Mouse (Mus musculus): ENCODE measurements around the gene Zeb2.

Gene Zeb2

GRCm38 (mm10) chr2:44977556-44977955, 139.6 kb downstream of the Zeb2 start:
- no peak for DNase-seq

DNA sequence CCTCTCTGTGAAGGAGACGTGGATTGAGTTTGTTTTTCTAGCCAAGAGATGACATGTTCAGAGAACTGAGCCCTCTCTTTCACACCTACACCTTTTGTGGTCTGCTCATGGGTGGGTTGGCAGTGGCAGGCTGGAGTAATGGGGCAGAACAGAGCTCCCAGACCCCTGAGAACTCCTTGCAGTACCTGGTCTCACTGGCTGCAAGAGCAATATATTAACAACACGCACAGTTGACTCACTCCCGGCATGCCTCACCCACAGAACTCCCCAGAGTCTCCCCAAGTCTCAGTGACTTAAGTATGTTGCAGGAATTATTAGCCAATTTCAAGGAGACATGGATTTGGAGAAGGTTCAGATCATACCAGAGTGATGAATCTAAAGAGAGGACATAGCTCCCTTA, 140.1 kb downstream of the Zeb2 start:
- no peak for DNase-seq

GRCm38 (mm10) chr2:44976484-44976883, 140.7 kb downstream of the Zeb2 start:
- no peak for DNase-seq

DNA sequence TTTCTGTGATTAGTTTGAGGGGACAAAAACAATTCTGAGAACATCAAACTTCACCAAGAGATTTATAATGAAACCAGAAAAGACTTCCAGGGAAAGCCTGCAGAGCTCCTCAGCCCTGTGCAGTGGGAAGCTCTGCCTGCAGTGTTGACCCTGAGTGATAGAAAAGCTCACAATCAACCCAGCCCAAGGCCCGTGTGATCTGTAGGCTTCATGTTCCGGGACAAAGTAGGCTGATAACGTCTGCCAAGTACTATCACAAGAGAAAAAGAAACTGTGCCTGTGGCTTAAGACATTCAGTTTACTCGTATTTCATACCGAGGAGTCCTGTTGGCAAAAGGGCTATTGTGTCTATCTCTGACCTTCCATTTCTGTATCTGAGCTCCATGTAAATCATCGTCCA, 143.4 kb downstream of the Zeb2 start:
- DNase-seq, result no peak

DNA sequence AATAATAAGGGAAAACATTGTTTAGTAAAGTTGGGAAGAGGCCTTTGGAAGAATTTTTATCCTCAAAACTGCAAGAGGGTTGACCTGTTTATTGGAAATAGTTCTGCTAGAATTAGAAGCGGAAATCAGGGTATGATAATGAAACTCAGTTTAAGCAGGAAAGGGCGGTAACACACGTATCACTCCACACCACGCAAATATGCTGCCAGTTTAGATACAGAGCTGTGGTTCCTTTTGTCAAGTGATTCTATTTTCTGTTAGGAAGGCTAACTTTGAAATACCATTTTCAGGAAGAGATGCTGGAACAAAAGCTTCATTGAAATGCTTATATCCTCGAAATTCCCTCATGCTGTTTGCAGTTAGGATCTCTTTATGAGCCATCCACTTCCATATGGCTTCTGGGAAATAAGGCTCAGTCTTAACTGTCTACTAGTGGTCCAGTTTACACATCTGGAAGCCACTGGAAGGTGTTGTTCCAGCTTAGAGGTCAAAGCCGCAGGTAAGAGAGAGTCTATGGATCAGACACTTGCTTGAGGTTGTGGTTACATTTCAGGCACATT, 147.0 kb downstream of the Zeb2 start:
- DNase-seq, result no peak

DNA sequence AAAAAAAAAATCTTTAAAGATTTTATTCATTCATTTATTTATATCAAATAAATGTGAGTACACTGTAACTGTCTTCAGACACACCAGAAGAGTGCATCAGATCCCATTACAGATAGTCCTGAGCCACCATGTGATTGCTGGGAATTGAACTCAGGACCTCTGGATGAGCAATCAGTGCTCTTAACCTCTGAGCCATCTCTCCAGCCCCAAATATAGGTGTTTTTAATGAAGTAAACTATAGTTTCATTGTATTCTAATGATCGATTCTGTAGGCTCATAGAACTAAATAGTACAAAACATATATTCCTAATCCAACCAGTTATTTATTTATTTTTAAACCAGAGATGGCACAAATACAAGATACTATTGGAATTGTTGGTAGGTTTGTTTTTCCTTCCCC, 147.6 kb downstream of the Zeb2 start:
- DNase-seq, result no peak

- no peak for DNase-seq
Measured at GRCm38 (mm10) chr2:44969226-44969625, 148.0 kb downstream of the Zeb2 start.

DNA sequence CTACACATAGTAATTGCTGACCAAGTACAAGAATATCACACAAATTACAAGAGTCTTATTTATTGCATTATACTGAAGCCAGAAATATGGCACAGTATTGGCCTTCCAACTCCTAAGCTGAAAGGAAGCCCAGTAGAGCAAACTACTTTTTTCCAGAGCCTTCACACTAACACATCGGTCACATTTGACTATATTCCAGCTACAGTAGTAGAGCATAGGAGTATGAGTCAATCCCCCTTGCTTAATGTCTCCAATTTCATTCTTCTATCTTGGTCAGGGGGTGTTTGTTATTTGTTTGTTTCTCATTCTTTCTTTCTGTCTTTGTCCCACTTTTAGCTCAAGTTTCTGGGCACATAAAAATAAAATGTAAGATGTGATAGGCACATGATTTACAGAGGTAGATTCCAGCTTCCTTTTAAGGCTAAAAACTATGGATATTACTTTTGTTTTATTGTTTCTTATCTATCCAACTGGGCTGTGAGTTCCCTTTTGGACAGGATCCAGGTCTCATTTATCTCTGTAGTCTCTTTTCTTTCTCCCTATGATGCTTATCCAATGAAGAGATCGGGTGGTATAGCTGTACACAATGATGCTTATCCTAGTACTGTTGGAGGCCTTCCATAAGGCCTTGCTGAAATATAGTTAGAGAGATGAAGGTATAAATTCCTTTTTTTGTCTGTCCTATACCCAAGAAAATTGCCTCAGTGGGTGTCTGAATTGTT, 151.2 kb downstream of the Zeb2 start:
- DNase-seq, result no peak

DNA sequence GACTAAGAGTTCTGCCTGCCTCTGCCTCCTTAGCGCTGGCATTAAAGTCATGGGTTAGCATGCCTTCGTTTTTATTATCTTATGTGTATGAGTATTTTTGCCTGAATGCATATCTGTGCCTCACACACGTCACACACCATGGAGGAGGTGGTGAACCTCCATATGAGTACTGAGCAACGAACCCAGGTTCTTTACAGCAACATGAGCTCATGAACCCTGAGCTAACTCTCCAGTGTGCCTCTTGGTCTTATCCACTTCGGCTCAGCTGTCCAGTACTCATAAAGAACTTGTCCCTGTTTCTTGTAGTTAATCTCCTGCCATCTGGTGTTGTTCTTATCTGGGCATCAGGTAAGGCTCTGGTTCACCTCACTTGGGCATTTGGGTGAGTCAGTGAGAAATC, 154.6 kb downstream of the Zeb2 start:
- no peak for DNase-seq

DNA sequence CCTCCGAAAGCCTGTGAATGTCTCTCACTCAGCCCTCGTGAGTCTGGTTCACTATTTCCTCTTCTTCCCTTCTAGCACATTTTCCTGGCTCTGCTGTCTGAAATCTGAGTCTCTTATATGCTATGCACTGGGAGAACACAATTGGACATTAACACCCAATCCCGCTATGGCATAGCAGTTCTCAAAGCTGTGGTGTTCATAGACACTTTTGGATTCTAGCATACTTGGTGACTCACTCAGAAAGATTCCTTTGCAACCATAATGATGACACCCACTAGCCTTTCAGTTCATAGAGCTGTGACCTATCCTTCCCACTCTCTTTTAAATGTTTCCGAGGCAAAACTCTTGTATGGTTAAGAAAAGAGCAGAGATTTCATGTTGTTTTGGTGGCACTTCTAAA, 156.0 kb downstream of the Zeb2 start:
- no peak for DNase-seq

DNA sequence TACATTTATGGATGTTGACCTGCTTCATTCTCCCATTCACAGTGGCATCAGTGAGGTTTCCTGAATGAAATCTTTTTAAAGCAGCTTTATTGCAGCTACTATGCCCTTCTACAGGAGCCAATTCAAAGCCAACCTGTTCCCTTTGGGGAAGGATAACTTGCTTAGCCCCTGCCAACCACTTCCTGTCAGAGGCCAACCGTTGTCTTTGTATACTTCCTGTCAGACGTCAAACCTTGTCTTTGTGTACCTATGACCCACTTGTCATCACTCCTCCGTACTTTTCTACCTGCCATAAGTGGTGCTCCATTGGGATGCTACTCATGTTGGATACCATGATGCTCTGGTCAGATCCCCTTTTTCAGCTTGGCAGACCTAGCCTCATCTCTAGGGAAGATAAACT, 156.6 kb downstream of the Zeb2 start:
- DNase-seq, result no peak

DNA sequence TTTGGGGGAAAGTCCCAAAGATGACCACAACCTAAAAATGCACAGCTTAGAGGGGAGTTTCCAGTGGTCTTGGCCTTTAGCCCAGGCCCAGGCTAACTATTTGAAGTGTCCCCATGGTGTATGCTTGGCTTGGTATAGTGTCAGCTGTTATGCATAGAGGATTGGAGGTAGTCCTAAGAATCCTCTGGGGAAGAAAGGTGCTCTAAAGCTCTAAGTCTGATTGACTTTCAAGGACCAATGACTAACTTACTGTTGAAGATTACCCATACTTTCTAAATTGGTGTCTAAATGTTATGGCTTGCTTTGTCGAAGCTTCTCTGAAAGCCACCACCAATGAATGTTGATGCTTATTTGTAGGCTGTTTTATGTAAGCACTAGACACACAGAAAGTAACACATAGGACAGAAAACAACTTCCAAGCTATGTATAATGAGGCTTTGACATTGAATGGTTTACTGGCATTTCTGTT, 159.8 kb downstream of the Zeb2 start:
- no peak for DNase-seq

DNA sequence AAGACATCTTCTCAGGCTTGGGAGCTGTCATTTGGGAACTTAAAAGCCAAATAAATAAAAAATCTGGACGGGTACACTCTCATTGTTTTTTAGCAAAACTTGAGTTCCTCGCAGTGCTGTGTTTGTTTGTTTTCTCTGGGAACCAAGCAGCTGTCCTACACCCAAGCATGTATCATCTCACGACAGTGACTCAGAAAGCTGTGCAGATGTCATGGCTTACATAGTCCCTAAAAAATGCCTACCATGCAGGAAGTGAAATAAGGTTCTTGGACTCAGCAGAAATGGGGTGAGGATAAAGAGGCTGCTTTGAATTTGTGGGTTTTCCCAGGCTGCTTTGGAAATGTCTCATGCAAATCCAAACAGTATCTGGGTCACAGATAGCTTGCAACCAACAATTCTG, 161.0 kb downstream of the Zeb2 start:
- DNase-seq, result no peak

- no peak for DNase-seq
Measured at GRCm38 (mm10) chr2:44955506-44955905, 161.7 kb downstream of the Zeb2 start.

DNA sequence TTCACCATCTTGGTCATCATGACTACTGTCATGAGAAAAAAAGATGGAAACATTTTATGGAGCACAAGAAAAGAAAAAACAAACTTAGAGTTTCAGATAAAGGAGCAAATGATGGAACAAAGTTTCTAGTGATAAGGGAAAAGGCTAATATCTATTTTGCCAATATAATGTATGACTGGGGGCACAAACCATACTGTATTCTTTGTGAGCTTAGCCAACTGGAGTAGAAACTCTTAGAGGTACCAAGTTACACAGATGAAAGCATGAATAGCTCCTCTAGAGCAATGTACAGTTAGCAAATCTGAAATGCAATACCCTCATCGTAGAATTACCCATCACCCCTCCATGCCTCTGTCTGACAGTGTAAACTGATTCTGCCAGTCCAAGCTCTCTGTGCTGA, 163.0 kb downstream of the Zeb2 start:
- DNase-seq, result no peak

DNA sequence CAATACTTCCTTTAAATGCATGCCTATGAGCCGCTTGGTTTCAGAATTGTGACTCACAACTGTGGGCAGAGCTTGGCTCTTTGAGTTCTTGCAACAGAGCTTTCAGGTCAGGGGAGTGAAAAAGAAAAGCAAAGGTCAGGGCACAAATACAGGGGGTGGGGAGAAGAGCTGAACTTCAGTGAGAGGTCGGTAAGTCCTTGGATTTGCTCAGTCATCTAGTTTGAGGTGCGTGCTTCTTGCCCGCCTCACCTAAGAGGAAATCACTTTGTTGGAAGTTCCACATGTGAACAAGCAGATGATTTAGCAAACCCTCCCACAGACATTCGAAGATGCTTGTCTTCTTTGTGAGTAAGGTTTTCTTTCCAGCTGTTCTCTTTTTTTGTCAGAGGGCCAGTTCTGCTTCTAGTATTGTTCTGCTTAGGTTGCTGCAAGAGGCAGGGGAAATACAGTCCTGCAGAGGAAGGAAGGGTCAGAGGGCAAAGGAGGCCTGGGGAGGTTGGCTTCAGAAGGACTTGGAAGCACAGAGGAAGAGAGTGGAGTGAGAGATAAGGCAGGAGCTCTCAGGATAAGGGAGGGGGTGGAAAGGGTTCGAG, 164.3 kb downstream of the Zeb2 start:
- DNase-seq, result no peak

DNA sequence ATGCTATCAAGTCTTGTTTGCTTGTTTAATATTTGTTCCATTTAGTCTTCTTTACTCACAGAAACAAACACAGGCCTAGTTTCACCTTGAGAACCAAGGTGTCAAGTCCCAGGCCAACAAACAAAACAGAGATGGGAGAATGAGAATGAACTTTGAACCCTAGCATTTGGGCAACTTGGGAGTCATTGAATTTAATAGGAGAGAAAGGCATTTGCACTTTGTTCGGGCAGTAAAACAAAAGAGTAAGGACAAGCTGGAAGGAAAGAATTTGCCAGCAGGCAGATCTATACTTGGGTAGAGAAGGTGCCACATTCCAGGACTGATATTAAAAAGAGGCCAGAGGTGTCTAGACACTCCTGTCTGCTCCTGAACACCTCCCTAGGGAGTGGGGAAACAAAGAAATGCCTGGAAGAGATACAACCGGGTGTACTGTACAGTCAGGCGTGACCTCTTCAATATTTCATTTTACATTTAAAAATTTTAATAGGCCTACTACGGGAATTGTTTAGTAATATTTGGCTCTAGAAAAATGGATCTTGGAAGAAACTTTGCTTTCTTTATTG, 165.5 kb downstream of the Zeb2 start:
- DNase-seq, result no peak

- DNase-seq, result no peak
Measured at GRCm38 (mm10) chr2:44944689-44945088, 172.5 kb downstream of the Zeb2 start.

Data from spleen, adult 18-20 months (tissue).